Mouse (Mus musculus): ENCODE data around the gene Insm2. TPM values are rescaled to one million over a fixed set of nuclear protein-coding genes. Genes with fewer than 3 reads are reported as not detected.

Gene Insm2
- total RNA-seq, 2 experiments from 2014 or later, result 0.30 to 0.37 TPM

GRCm38 (mm10) chr12:55599639-55600502, 644 bp downstream of the Insm2 start:
- intact Hi-C loops (cut with DNase I), result no loop called here
- no peak for DNase-seq (ENCODE audit: low spot score in 2 of 2)

- intact Hi-C loops (cut with DNase I), result no loop called here
- no peak for DNase-seq (ENCODE audit: low spot score in 2 of 2)
Observed at GRCm38 (mm10) chr12:55600503-55600994, 1.3 kb downstream of the Insm2 start.

- intact Hi-C loops (cut with DNase I), result no loop called here
- no peak for DNase-seq (ENCODE audit: low spot score in 2 of 2)
Observed at GRCm38 (mm10) chr12:55604411-55604810, 5.2 kb downstream of the Insm2 start.

GRCm38 (mm10) chr12:55607902-55608301, 8.7 kb downstream of the Insm2 start:
- DNase-seq (ENCODE audit: low spot score in 2 of 2), result no peak
- intact Hi-C loops (cut with DNase I), result no loop called here

GRCm38 (mm10) chr12:55610812-55611211, 11.6 kb downstream of the Insm2 start:
- intact Hi-C loops (cut with DNase I), result no loop called here
- DNase-seq (ENCODE audit: low spot score in 2 of 2), result no peak

GRCm38 (mm10) chr12:55620321-55620720, 21.1 kb downstream of the Insm2 start:
- DNase-seq (ENCODE audit: low spot score in 2 of 2), result no peak
- intact Hi-C loops (cut with DNase I), result no loop called here

- no peak for DNase-seq (ENCODE audit: low spot score in 2 of 2)
- intact Hi-C loops (cut with DNase I), result no loop called here
Observed at GRCm38 (mm10) chr12:55622615-55623245, 23.5 kb downstream of the Insm2 start.

- no peak for DNase-seq (ENCODE audit: low spot score in 2 of 2)
- intact Hi-C loops (cut with DNase I), result no loop called here
Observed at GRCm38 (mm10) chr12:55623254-55623653, 24.0 kb downstream of the Insm2 start.

GRCm38 (mm10) chr12:55626711-55627110, 27.5 kb downstream of the Insm2 start:
- no peak for DNase-seq (ENCODE audit: low spot score in 2 of 2)
- intact Hi-C loops (cut with DNase I), result no loop called here

GRCm38 (mm10) chr12:55648011-55648525, 48.8 kb downstream of the Insm2 start:
- intact Hi-C loops (cut with DNase I), result no loop called here
- DNase-seq (ENCODE audit: low spot score in 2 of 2), result no peak

Other genes starting within 250 kb of the Insm2 start
- 100 to 1,000 TPM; 144 to 145 TPM for gene Psma6, start 215.2 kb upstream of the Insm2 start, total RNA-seq (2021)
- 10 to 100 TPM; 28.5 to 31.7 TPM for gene Nfkbia, start 106.8 kb upstream of the Insm2 start, total RNA-seq (2021)
- not detected for gene Aldoart2, start 34.2 kb upstream of the Insm2 start, total RNA-seq (2021)
- gene Ralgapa1, start 221.7 kb downstream of the Insm2 start, total RNA-seq (2021), result 100 to 1,000 TPM; 122 to 125 TPM
- 10 to 100 TPM; 64.5 to 70.6 TPM for gene Brms1l, start 236.9 kb downstream of the Insm2 start, total RNA-seq (2021)

Data from left cerebral cortex, postnatal 25 days (tissue).